Comparison of ENCODE assay signal across 8 mouse cellular contexts in genomic region chr13:112993531-112994152, GRCm38 (mm10). TPM values are rescaled to one million over a fixed set of nuclear protein-coding genes. Genes with fewer than 3 reads are reported as not detected.
DNase-seq lines count a peak whose midpoint lies in the region; ATAC-seq and TF ChIP-seq lines count a peak whose summit lies in the region.

Gene Mcidas (plus strand): TSS chr13:112993845.

- TF ChIP-seq POLR2A in spleen, adult 2 months (IDR thresholded peaks at IDR 0.05; ENCODE audit: low read depth, low read length) = no peak

- peak within 1 kb of the TSS; percentile 46 for H3K4me3 ChIP-seq in spleen, adult 2 months (ENCODE audit: extremely low read depth, insufficient read depth, insufficient read length)
- peak within 1 kb of the TSS; percentile 41 for H3K4me3 ChIP-seq in hindbrain, embryonic 14.5 days (replicated peaks; ENCODE audit: low read length)
- peak within 1 kb of the TSS in 1 of 2 experiments; percentile 32; a peak in 2 of 4 replicates for H3K4me3 ChIP-seq in liver, embryonic 14.5 days (ENCODE audit: insufficient read depth in 1 of 2, low read depth in 2 of 2, low read length in 2 of 2)
- H3K4me3 ChIP-seq in neural tube, embryonic 12.5 days = peak within 1 kb of the TSS; percentile 42

- H3K36me3 ChIP-seq in spleen, adult 2 months (ENCODE audit: control insufficient read depth, insufficient read depth, low read length) = no peaks in the 10 kb centered on the region
- H3K36me3 ChIP-seq in hindbrain, embryonic 14.5 days (replicated peaks; ENCODE audit: control insufficient read depth, insufficient read depth) = no peaks in the 10 kb centered on the region
- H3K36me3 ChIP-seq in liver, embryonic 14.5 days (replicated peaks; ENCODE audit: control insufficient read depth, insufficient read depth, low read depth) = no peaks in the 10 kb centered on the region
- no peaks in the 10 kb centered on the region for H3K36me3 ChIP-seq in neural tube, embryonic 12.5 days

- H3K9me3 ChIP-seq in hindbrain, embryonic 14.5 days (ENCODE audit: control insufficient read depth, low read length) = no peaks in the 10 kb centered on the region
- no peaks in the 10 kb centered on the region for H3K9me3 ChIP-seq in liver, embryonic 14.5 days (ENCODE audit: control insufficient read depth, low read length)
- H3K9me3 ChIP-seq in neural tube, embryonic 12.5 days = no peaks in the 10 kb centered on the region

- no peak for TF ChIP-seq CTCF in spleen, adult 2 months (IDR thresholded peaks at IDR 0.05; ENCODE audit: extremely low read depth, insufficient read depth, insufficient read length, insufficient replicate concordance)
- TF ChIP-seq CTCF in liver, embryonic 14.5 days (IDR thresholded peaks at IDR 0.05; ENCODE audit: low read depth) = no peak

- peaks cover 15% of the 10 kb centered on the region for H3K4me1 ChIP-seq in spleen, adult 2 months (ENCODE audit: control insufficient read depth, insufficient read depth, insufficient read length)
- H3K4me1 ChIP-seq in hindbrain, embryonic 14.5 days (replicated peaks; ENCODE audit: control insufficient read depth, insufficient read depth, low read length) = peaks cover 10% of the 10 kb centered on the region; the same call in 1 of the 2 replicates
- no peaks in the 10 kb centered on the region for H3K4me1 ChIP-seq in liver, embryonic 14.5 days (replicated peaks; ENCODE audit: control insufficient read depth in 2 of 2, insufficient read depth in 2 of 2, low read length in 1 of 2)
- peaks cover 25% of the 10 kb centered on the region for H3K4me1 ChIP-seq in neural tube, embryonic 12.5 days

- H3K27me3 ChIP-seq in spleen, adult 2 months (ENCODE audit: control insufficient read depth, insufficient read depth, low read length) = peaks cover 28% of the 10 kb centered on the region
- peaks cover 95% of the 10 kb centered on the region for H3K27me3 ChIP-seq in hindbrain, embryonic 14.5 days (ENCODE audit: control insufficient read depth, insufficient read depth, low read length)
- H3K27me3 ChIP-seq in liver, embryonic 14.5 days (ENCODE audit: control insufficient read depth, insufficient read depth, low read length) = peaks cover 91% of the 10 kb centered on the region
- H3K27me3 ChIP-seq in neural tube, embryonic 12.5 days (replicated peaks) = peaks cover 95% of the 10 kb centered on the region

- no peak for DNase-seq in spleen, adult 2 months (ENCODE audit: low read depth in 1 of 2, low spot score in 2 of 2)
- no peak for DNase-seq in spleen, adult 18-20 months
- DNase-seq in embryo, embryonic 11 days = peak; percentile 48
- DNase-seq in hindbrain, embryonic 14.5 days (ENCODE audit: low spot score) = no peak
- no peak for DNase-seq in liver, embryonic 14.5 days (ENCODE audit: low read depth in 3 of 3, low spot score in 3 of 3)
- no peak for DNase-seq in left cerebral cortex, adult 8-10 months (ENCODE audit: low spot score in 2 of 2)
- DNase-seq in layer of hippocampus, adult 18-20 months (ENCODE audit: low spot score in 2 of 2) = no peak

- no peak for TF ChIP-seq EP300 in liver, embryonic 14.5 days (IDR thresholded peaks at IDR 0.05; ENCODE audit: low read depth)

- ATAC-seq in hindbrain, embryonic 14.5 days (ENCODE audit: low FRiP score) = peak; percentile 51
- 0 out of 2 replicates have a peak, but pooled peaks have one; percentile 11 for ATAC-seq in liver, embryonic 14.5 days (ENCODE audit: insufficient read depth)
- ATAC-seq in neural tube, embryonic 12.5 days (ENCODE audit: low FRiP score, low read depth) = peak; percentile 50; the same call in 1 of the 2 replicates

- WGBS in spleen, adult 2 months = 2% methylated on average over 63 of the region's 63 CpGs
- under 1% methylated on average over 59 of the region's 63 CpGs for WGBS in hindbrain, embryonic 14.5 days
- WGBS in liver, embryonic 14.5 days (ENCODE audit: insufficient replicate concordance) = 1% methylated on average over 61 of the region's 63 CpGs
- WGBS in neural tube, embryonic 12.5 days = 0% methylated on average over 63 of the region's 63 CpGs

- no peak within 1 kb of the TSS for H3K27ac ChIP-seq in spleen, adult 2 months (ENCODE audit: insufficient read depth, low read length)
- no peak within 1 kb of the TSS for H3K27ac ChIP-seq in hindbrain, embryonic 14.5 days
- no peak within 1 kb of the TSS for H3K27ac ChIP-seq in liver, embryonic 14.5 days
- H3K27ac ChIP-seq in neural tube, embryonic 12.5 days = no peak within 1 kb of the TSS

- H3K9ac ChIP-seq in hindbrain, embryonic 14.5 days = peak within 1 kb of the TSS; percentile 38
- H3K9ac ChIP-seq in liver, embryonic 14.5 days (replicated peaks) = no peak within 1 kb of the TSS
- H3K9ac ChIP-seq in neural tube, embryonic 12.5 days = peak within 1 kb of the TSS; percentile 29; the same call in 1 of the 2 replicates

- H3K4me2 ChIP-seq in hindbrain, embryonic 14.5 days (replicated peaks) = peak within 1 kb of the TSS; percentile 68
- peak within 1 kb of the TSS; percentile 35 for H3K4me2 ChIP-seq in liver, embryonic 14.5 days (ENCODE audit: low read depth)
- H3K4me2 ChIP-seq in neural tube, embryonic 12.5 days (replicated peaks) = peak within 1 kb of the TSS; percentile 81

RNA-seq across cellular contexts. Expression of gene Mcidas, which starts in this region (rescaled TPM):
- not detected in 2 replicates for polyA plus RNA-seq in spleen, adult 2 months (2012; rRNA removed)
- 0.86 and 1.2 TPM in 2 replicates for polyA plus RNA-seq in hindbrain, embryonic 14.5 days (2014; fragmentation: Nextera tagmentation; extraction: Ambion mirVana)
- polyA plus RNA-seq in liver, embryonic 14.5 days (2012; rRNA removed) = not detected in 2 replicates
- not detected in 2 replicates for polyA plus RNA-seq in liver, embryonic 14.5 days (2014; fragmentation: Nextera tagmentation; extraction: Ambion mirVana)
- 0.08 TPM in 1 of 2 replicates, not detected in the other for polyA plus RNA-seq in neural tube, embryonic 12.5 days (2016; fragmentation: Nextera tagmentation; extraction: Ambion mirVana)
- total RNA-seq in left cerebral cortex, adult 8-10 months (2022) = 1 to 10 TPM in 1 of 4 experiments, under 1 TPM in 3; 0.74 to 1.3 (median 0.86) TPM
- total RNA-seq in layer of hippocampus, adult 18-20 months (2021) = under 1 TPM; 0.36 to 0.52 TPM

Comparison
In these comparisons a context has a peak if more than half of its experiments do, and no peak if none do; other contexts are left out.
1. Peak in ATAC-seq and H3K4me2 ChIP-seq in liver, embryonic 14.5 days; RNA of the gene not detected or under 1 TPM.
2. Peak in ATAC-seq, H3K4me3 ChIP-seq, H3K9ac ChIP-seq and H3K4me2 ChIP-seq in neural tube, embryonic 12.5 days; RNA of the gene not detected or under 1 TPM.